8 mouse cellular contexts compared by ENCODE assay signal in the genomic region with DNA sequence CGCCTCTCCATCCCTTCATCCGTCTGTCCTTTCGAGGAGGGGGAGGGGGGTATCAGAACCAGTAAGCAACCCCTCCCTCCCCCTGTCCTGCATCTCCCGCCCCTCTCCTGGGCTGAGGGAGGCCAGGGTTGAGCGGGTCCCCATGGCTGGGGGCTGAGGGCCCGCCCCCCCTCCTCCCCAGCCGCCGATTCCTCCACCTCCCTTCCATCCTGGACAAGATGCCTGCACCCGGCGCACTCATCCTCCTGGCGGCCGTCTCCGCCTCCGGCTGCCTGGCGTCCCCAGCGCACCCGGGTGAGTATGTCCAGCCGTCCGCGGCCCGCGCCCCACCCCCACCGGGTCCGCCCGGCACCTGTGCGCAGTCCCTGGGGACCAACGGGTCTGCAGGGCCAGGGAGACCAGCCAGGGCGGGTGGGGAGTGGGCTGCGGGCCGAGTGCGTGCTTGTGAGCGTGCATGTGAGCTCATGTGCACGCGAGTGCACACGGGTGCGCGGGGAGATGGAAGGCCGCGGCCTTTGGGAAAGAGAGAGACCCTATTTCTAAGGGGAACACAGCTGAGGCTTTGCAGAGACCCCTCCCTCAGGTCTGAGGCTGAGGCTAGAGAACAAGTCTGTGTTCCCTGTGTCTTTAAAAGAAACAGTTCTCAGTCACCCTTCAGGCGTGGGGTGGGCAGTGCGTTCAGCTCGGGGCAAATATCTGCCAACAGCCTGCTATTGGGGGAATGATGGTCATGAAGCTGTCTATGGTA. TPM values are rescaled to one million over a fixed set of nuclear protein-coding genes. Genes with fewer than 3 reads are reported as not detected.
DNase-seq lines count a peak whose midpoint lies in the region; ATAC-seq lines count a peak whose summit lies in the region.

No protein-coding gene starts in this region.

- under 1% methylated on average over 37 of the region's 42 CpGs for WGBS in heart, embryonic 13.5 days
- under 1% methylated on average over 36 of the region's 42 CpGs for WGBS in embryonic facial prominence, embryonic 12.5 days
- under 1% methylated on average over 34 of the region's 42 CpGs for WGBS in neural tube, embryonic 14.5 days

- H3K9ac ChIP-seq in heart, embryonic 13.5 days = peak overlapping the region; percentile 79
- peak overlapping the region; percentile 76 for H3K9ac ChIP-seq in embryonic facial prominence, embryonic 12.5 days
- H3K9ac ChIP-seq in neural tube, embryonic 14.5 days (replicated peaks; ENCODE audit: low read depth, low read length) = peak overlapping the region; percentile 97

- ATAC-seq in heart, embryonic 13.5 days (ENCODE audit: extremely low read depth, insufficient number of reproducible peaks, low FRiP score, low TSS enrichment) = no peak
- peak; percentile 13; the same call in 1 of the 2 replicates for ATAC-seq in embryonic facial prominence, embryonic 12.5 days (ENCODE audit: insufficient number of reproducible peaks, insufficient read depth, low FRiP score, low TSS enrichment)
- ATAC-seq in neural tube, embryonic 14.5 days (ENCODE audit: low read depth) = peak; percentile 38

- DNase-seq in heart, postnatal 14 days = no peak
- DNase-seq in MN1 (ENCODE audit: low spot score) = peak; percentile 83
- peak; percentile 52 to 72 for DNase-seq in kidney, postnatal 4 days
- DNase-seq in lung, postnatal 25 days (ENCODE audit: low spot score) = no peak
- no peak for DNase-seq in layer of hippocampus, adult 8-10 months (ENCODE audit: low spot score in 2 of 2)

- peak overlapping the region; percentile 84 for H3K4me2 ChIP-seq in heart, embryonic 13.5 days
- peak overlapping the region; percentile 95 for H3K4me2 ChIP-seq in embryonic facial prominence, embryonic 12.5 days (replicated peaks)
- H3K4me2 ChIP-seq in neural tube, embryonic 14.5 days (ENCODE audit: low read depth, low read length) = peak overlapping the region; percentile 72

- 0 out of 2 replicates have a peak, but pooled peaks cover 10% of the 10 kb centered on the region for H3K36me3 ChIP-seq in heart, embryonic 13.5 days
- peaks cover 34% of the 10 kb centered on the region for H3K36me3 ChIP-seq in embryonic facial prominence, embryonic 12.5 days
- peaks cover 30% of the 10 kb centered on the region for H3K36me3 ChIP-seq in neural tube, embryonic 14.5 days (ENCODE audit: control insufficient read depth, insufficient read depth, low read length)

- no peaks in the 10 kb centered on the region for H3K9me3 ChIP-seq in heart, embryonic 13.5 days
- no peaks in the 10 kb centered on the region for H3K9me3 ChIP-seq in embryonic facial prominence, embryonic 12.5 days
- H3K9me3 ChIP-seq in neural tube, embryonic 14.5 days (ENCODE audit: control insufficient read depth, low read length) = no peaks in the 10 kb centered on the region

- H3K27ac ChIP-seq in heart, embryonic 13.5 days (replicated peaks) = no peak overlapping the region
- H3K27ac ChIP-seq in embryonic facial prominence, embryonic 12.5 days = peak overlapping the region; percentile 86
- peak overlapping the region; percentile 95 for H3K27ac ChIP-seq in neural tube, embryonic 14.5 days (ENCODE audit: low read depth, low read length)

- H3K4me1 ChIP-seq in heart, embryonic 13.5 days = peaks cover 33% of the 10 kb centered on the region
- H3K4me1 ChIP-seq in embryonic facial prominence, embryonic 12.5 days = peaks cover 24% of the 10 kb centered on the region
- peaks cover 13% of the 10 kb centered on the region for H3K4me1 ChIP-seq in neural tube, embryonic 14.5 days (ENCODE audit: control insufficient read depth, insufficient read depth, low read length)

- intact Hi-C loops in heart, postnatal 14 days (cut with DNase I) = no loop called here

- H3K4me3 ChIP-seq in heart, embryonic 13.5 days = peak overlapping the region; percentile 61
- peak overlapping the region; percentile 95 for H3K4me3 ChIP-seq in embryonic facial prominence, embryonic 12.5 days
- peak overlapping the region; percentile 97 for H3K4me3 ChIP-seq in neural tube, embryonic 14.5 days (ENCODE audit: low read depth, low read length)

- H3K27me3 ChIP-seq in heart, embryonic 13.5 days (replicated peaks) = peaks cover 75% of the 10 kb centered on the region
- 0 out of 2 replicates have a peak, but pooled peaks cover 5% of the 10 kb centered on the region for H3K27me3 ChIP-seq in embryonic facial prominence, embryonic 12.5 days
- H3K27me3 ChIP-seq in neural tube, embryonic 14.5 days (ENCODE audit: control insufficient read depth, insufficient read depth, low read length) = peaks cover 2% of the 10 kb centered on the region; the same call in 1 of the 2 replicates

RNA-seq across cellular contexts. Expression of a gene that starts 1.1 kb away (rescaled TPM):
- 0.24 and 0.38 TPM in 2 replicates for polyA plus RNA-seq in heart, embryonic 13.5 days (2015; fragmentation: Nextera tagmentation; extraction: Ambion mirVana)
- not detected for total RNA-seq in heart, postnatal 14 days (2021)
- 1.6 and 2.5 TPM in 2 replicates for polyA plus RNA-seq in embryonic facial prominence, embryonic 12.5 days (2016; fragmentation: Nextera tagmentation; extraction: Ambion mirVana)
- polyA plus RNA-seq in neural tube, embryonic 14.5 days (2014; fragmentation: Nextera tagmentation; extraction: Ambion mirVana) = 6.8 and 9.7 TPM in 2 replicates
- 10 to 100 TPM in 3 of 4 experiments, 1 to 10 TPM in 1; 9.9 to 12.5 (median 11.3) TPM for total RNA-seq in layer of hippocampus, adult 8-10 months (2022)

RNA-seq across cellular contexts. Expression of a gene that starts 2.0 kb away (rescaled TPM):
- 0.62 and 0.80 TPM in 2 replicates for polyA plus RNA-seq in heart, embryonic 13.5 days (2015; fragmentation: Nextera tagmentation; extraction: Ambion mirVana)
- under 1 TPM in 1 of 2 experiments, not detected in 1; 0.12 TPM for total RNA-seq in heart, postnatal 14 days (2021)
- 3.3 and 5.2 TPM in 2 replicates for polyA plus RNA-seq in embryonic facial prominence, embryonic 12.5 days (2016; fragmentation: Nextera tagmentation; extraction: Ambion mirVana)
- polyA plus RNA-seq in neural tube, embryonic 14.5 days (2014; fragmentation: Nextera tagmentation; extraction: Ambion mirVana) = 21.2 and 32.3 TPM in 2 replicates
- 100 to 1,000 TPM; 251 to 313 (median 283) TPM for total RNA-seq in layer of hippocampus, adult 8-10 months (2022)

RNA-seq across cellular contexts. Expression of a gene that starts 28.8 kb away (rescaled TPM):
- 90.1 and 103 TPM in 2 replicates for polyA plus RNA-seq in heart, embryonic 13.5 days (2015; fragmentation: Nextera tagmentation; extraction: Ambion mirVana)
- 10 to 100 TPM; 73.9 to 77.1 TPM for total RNA-seq in heart, postnatal 14 days (2021)
- 173 and 176 TPM in 2 replicates for polyA plus RNA-seq in embryonic facial prominence, embryonic 12.5 days (2016; fragmentation: Nextera tagmentation; extraction: Ambion mirVana)
- polyA plus RNA-seq in neural tube, embryonic 14.5 days (2014; fragmentation: Nextera tagmentation; extraction: Ambion mirVana) = 223 and 266 TPM in 2 replicates
- 100 to 1,000 TPM; 135 to 147 (median 139) TPM for total RNA-seq in layer of hippocampus, adult 8-10 months (2022)

RNA-seq across cellular contexts. Expression of a gene that starts 39.0 kb away (rescaled TPM):
- polyA plus RNA-seq in heart, embryonic 13.5 days (2015; fragmentation: Nextera tagmentation; extraction: Ambion mirVana) = 0.39 and 0.43 TPM in 2 replicates
- under 1 TPM; 0.74 to 1.00 TPM for total RNA-seq in heart, postnatal 14 days (2021)
- polyA plus RNA-seq in embryonic facial prominence, embryonic 12.5 days (2016; fragmentation: Nextera tagmentation; extraction: Ambion mirVana) = 2.4 and 2.5 TPM in 2 replicates
- polyA plus RNA-seq in neural tube, embryonic 14.5 days (2014; fragmentation: Nextera tagmentation; extraction: Ambion mirVana) = 1.1 and 1.3 TPM in 2 replicates
- total RNA-seq in layer of hippocampus, adult 8-10 months (2022) = 1 to 10 TPM; 1.6 to 2.1 (median 1.8) TPM

RNA-seq across cellular contexts. Expression of a gene that starts 45.2 kb away (rescaled TPM):
- polyA plus RNA-seq in heart, embryonic 13.5 days (2015; fragmentation: Nextera tagmentation; extraction: Ambion mirVana) = 41.9 and 44.1 TPM in 2 replicates
- 10 to 100 TPM in 1 of 2 experiments, 1 to 10 TPM in 1; 8.6 to 12.5 TPM for total RNA-seq in heart, postnatal 14 days (2021)
- polyA plus RNA-seq in embryonic facial prominence, embryonic 12.5 days (2016; fragmentation: Nextera tagmentation; extraction: Ambion mirVana) = 75.6 and 76.3 TPM in 2 replicates
- 39.0 and 40.5 TPM in 2 replicates for polyA plus RNA-seq in neural tube, embryonic 14.5 days (2014; fragmentation: Nextera tagmentation; extraction: Ambion mirVana)
- 10 to 100 TPM; 19.3 to 24.7 (median 22.3) TPM for total RNA-seq in layer of hippocampus, adult 8-10 months (2022)

Comparison
In these comparisons a context has a peak if more than half of its experiments do, and no peak if none do; other contexts are left out.
1. DNase-seq: peak in MN1 (single experiment) and kidney, postnatal 4 days (2 of 2); none in heart, postnatal 14 days (0 of 2), lung, postnatal 25 days (single experiment) and layer of hippocampus, adult 8-10 months (0 of 2).
2. Peak in every context shown above with its lines, with median percentiles within 50 percentile points of each other: H3K4me2 ChIP-seq, H3K4me3 ChIP-seq and H3K9ac ChIP-seq.